Mouse (Mus musculus) cerebellum, postnatal 25 days (tissue): ENCODE results near the gene Pfkfb3.
"Not testable (repeated sequence)": the region's sequence is repeated elsewhere in the genome, so short reads cannot be mapped to it uniquely, and the experiment has no call there.

ENCODE experiments used
- DNase-seq, 2 experiments: peaks; one replicate each; pipeline ENCODE4 v3.0.0; 2021; ENCODE audit warnings: mixed read lengths in 2 of 2

Gene Pfkfb3

GRCm38 (mm10) chr2:11548508-11548907 lies 5.4 kb downstream of the Pfkfb3 start:
- no peak for DNase-seq

- DNase-seq, result peak in 1 of 2 experiments; percentile 21
These were observed 6.3 kb downstream of the Pfkfb3 start for GRCm38 (mm10) chr2:11547609-11548008.

GRCm38 (mm10) chr2:11546091-11546490 lies 7.8 kb downstream of the Pfkfb3 start:
- DNase-seq, result no peak

GRCm38 (mm10) chr2:11545380-11545779 lies 8.5 kb downstream of the Pfkfb3 start:
- no peak for DNase-seq

- no peak for DNase-seq
These were observed 9.5 kb downstream of the Pfkfb3 start for GRCm38 (mm10) chr2:11544342-11544741.

GRCm38 (mm10) chr2:11543158-11543557 lies 10.7 kb downstream of the Pfkfb3 start:
- peak in 1 of 2 experiments; percentile 15 for DNase-seq

- DNase-seq, result peak; percentile 76 to 88
These were observed 11.2 kb downstream of the Pfkfb3 start for GRCm38 (mm10) chr2:11542640-11543039.

GRCm38 (mm10) chr2:11542121-11542520 lies 11.8 kb downstream of the Pfkfb3 start:
- no peak for DNase-seq

GRCm38 (mm10) chr2:11541528-11541927 lies 12.3 kb downstream of the Pfkfb3 start:
- not testable (repeated sequence) for DNase-seq

GRCm38 (mm10) chr2:11535966-11536365 lies 17.9 kb downstream of the Pfkfb3 start:
- DNase-seq, result no peak

GRCm38 (mm10) chr2:11535412-11535928 lies 18.4 kb downstream of the Pfkfb3 start:
- DNase-seq, result peak; percentile 79 to 87

- DNase-seq, result no peak
These were observed 19.1 kb downstream of the Pfkfb3 start for GRCm38 (mm10) chr2:11534826-11535225.

- peak in 1 of 2 experiments; percentile 11 for DNase-seq
These were observed 23.8 kb downstream of the Pfkfb3 start for GRCm38 (mm10) chr2:11530101-11530500.

- DNase-seq, result no peak
These were observed 27.8 kb downstream of the Pfkfb3 start for GRCm38 (mm10) chr2:11526063-11526462.

GRCm38 (mm10) chr2:11524736-11525135 lies 29.1 kb downstream of the Pfkfb3 start:
- DNase-seq, result no peak

GRCm38 (mm10) chr2:11521758-11522157 lies 32.1 kb downstream of the Pfkfb3 start:
- no peak for DNase-seq

GRCm38 (mm10) chr2:11520786-11521185 lies 33.1 kb downstream of the Pfkfb3 start:
- no peak for DNase-seq

GRCm38 (mm10) chr2:11515828-11516227 lies 38.0 kb downstream of the Pfkfb3 start:
- no peak for DNase-seq

GRCm38 (mm10) chr2:11513057-11513967 lies 40.6 kb downstream of the Pfkfb3 start:
- DNase-seq, result no peak

- DNase-seq, result no peak
These were observed 41.8 kb downstream of the Pfkfb3 start for GRCm38 (mm10) chr2:11512127-11512526.

GRCm38 (mm10) chr2:11503736-11504135 lies 50.1 kb downstream of the Pfkfb3 start:
- no peak for DNase-seq

- DNase-seq, result peak; percentile 78 to 81
These were observed 50.9 kb downstream of the Pfkfb3 start for GRCm38 (mm10) chr2:11502901-11503431.

GRCm38 (mm10) chr2:11502255-11502765 lies 51.6 kb downstream of the Pfkfb3 start:
- no peak for DNase-seq
